Mouse (Mus musculus) embryonic facial prominence, embryonic 12.5 days (tissue): ENCODE results near the gene Fancd2. TPM values are rescaled to one million over a fixed set of nuclear protein-coding genes. Genes with fewer than 3 reads are reported as not detected.
A peak's percentile ranks its signal among the peaks of the same experiment; 100 is the strongest.

Experiments
- ATAC-seq: fragments of 200-750 bp; cut with Nextera tagmentation; 2 replicates; pipeline ENCODE4 v1.8.0; 2017; ENCODE audit not compliant: insufficient number of reproducible peaks, insufficient read depth, low FRiP score, low TSS enrichment
- H3K27ac ChIP-seq: fragments of 300-500 bp; sonication (generic); 2 replicates; pipeline ENCODE4 v1.5.1; 2016; ENCODE audit warnings: mild to moderate bottlenecking
- H3K27me3 ChIP-seq: fragments of 300-500 bp; sonication (generic); 2 replicates; pipeline ENCODE4 v1.6.1; 2016; ENCODE audit warnings: mild to moderate bottlenecking, moderate library complexity
- H3K36me3 ChIP-seq: fragments of 300-500 bp; sonication (generic); 2 replicates; pipeline ENCODE4 v1.6.1; 2016; ENCODE audit warnings: mild to moderate bottlenecking
- H3K4me1 ChIP-seq: fragments of 300-500 bp; sonication (generic); 2 replicates; pipeline ENCODE4 v1.6.1; 2016
- H3K4me2 ChIP-seq: fragments of 300-500 bp; sonication (generic); replicated peaks from 2 replicates; pipeline ENCODE4 v1.6.1; 2016; ENCODE audit warnings: mild to moderate bottlenecking, moderate library complexity
- H3K4me3 ChIP-seq: fragments of 300-500 bp; sonication (generic); 2 replicates; pipeline ENCODE4 v1.5.1; 2016; ENCODE audit warnings: mild to moderate bottlenecking
- H3K9ac ChIP-seq: fragments of 300-500 bp; sonication (generic); 2 replicates; pipeline ENCODE4 v1.6.1; 2016; ENCODE audit warnings: mild to moderate bottlenecking, moderate library complexity
- H3K9me3 ChIP-seq: fragments of 300-500 bp; sonication (generic); 2 replicates; pipeline ENCODE4 v1.6.1; 2016; ENCODE audit warnings: mild to moderate bottlenecking, moderate library complexity
- WGBS: fragments of 180-500 bp; shearing (Covaris S2); methylation state at CpG from one replicate; pipeline ENCODE4 v1.1.7; 2016; 5-methylcytosine and 5-hydroxymethylcytosine counted together
- polyA plus RNA-seq: library from polyadenylated mRNA; unstranded; fragments of >200 nt; fragmentation: Nextera tagmentation; extraction: Ambion mirVana; gene quantifications from 2 replicates; pipeline ENCODE4 v1.2.1, GENCODE M21; 2016

The Fancd2 gene
- polyA plus RNA-seq, 1 experiment from 2014 or later = 13.4 TPM

GRCm38 (mm10) chr6:113614997-113615396, 83.5 kb downstream of the Fancd2 start:
- Histone ChIP-seq H3K36me3 (peaks cover 65% of the 10 kb centered on the region), H3K27ac (no peak overlapping the region), H3K4me3 (no peak overlapping the region), H3K4me1 (no peaks in the 10 kb centered on the region), H3K9ac (no peak overlapping the region), H3K4me2 (no peak overlapping the region), H3K9me3 (no peaks in the 10 kb centered on the region), H3K27me3 (no peaks in the 10 kb centered on the region)
- 95% methylated on average over 8 of the region's 8 CpGs for WGBS
- ATAC-seq = no peak

GRCm38 (mm10) chr6:113615489-113615888, 84.0 kb downstream of the Fancd2 start:
- no peaks in the 10 kb centered on the region for H3K9me3 ChIP-seq
- H3K9ac ChIP-seq = no peak overlapping the region
- WGBS = 94% methylated on average over 4 of the region's 4 CpGs
- no peak overlapping the region for H3K4me2 ChIP-seq
- no peaks in the 10 kb centered on the region for H3K27me3 ChIP-seq
- no peaks in the 10 kb centered on the region for H3K4me1 ChIP-seq
- no peak for ATAC-seq
- H3K27ac ChIP-seq = no peak overlapping the region
- no peak overlapping the region for H3K4me3 ChIP-seq
- H3K36me3 ChIP-seq = peaks cover 63% of the 10 kb centered on the region

GRCm38 (mm10) chr6:113623386-113623785, 91.9 kb downstream of the Fancd2 start:
- peaks cover 16% of the 10 kb centered on the region for H3K36me3 ChIP-seq
- ATAC-seq = no peak
- peak overlapping the region; percentile 71 for H3K4me3 ChIP-seq
- H3K27me3 ChIP-seq = no peaks in the 10 kb centered on the region
- H3K9ac ChIP-seq = no peak overlapping the region
- H3K27ac ChIP-seq = no peak overlapping the region
- peak overlapping the region; percentile 74 for H3K4me2 ChIP-seq
- H3K4me1 ChIP-seq = peaks cover 15% of the 10 kb centered on the region
- 75% methylated on average over 5 of the region's 5 CpGs for WGBS
- H3K9me3 ChIP-seq = no peaks in the 10 kb centered on the region

GRCm38 (mm10) chr6:113623941-113624751, 92.7 kb downstream of the Fancd2 start, which contains the start of gene Vhl:
Gene Vhl (plus strand): TSS chr6:113623959.
- Histone ChIP-seq H3K4me3 (peak within 1 kb of the TSS; percentile 71), H3K4me1 (peaks cover 15% of the 10 kb centered on the region), H3K9me3 (no peaks in the 10 kb centered on the region), H3K27ac (peak within 1 kb of the TSS; percentile 85), H3K27me3 (no peaks in the 10 kb centered on the region), H3K36me3 (peaks cover 20% of the 10 kb centered on the region), H3K9ac (peak within 1 kb of the TSS; percentile 78), H3K4me2 (peak within 1 kb of the TSS; percentile 74)
- peak; percentile 76 for ATAC-seq
- WGBS = under 1% methylated on average over 75 of the region's 76 CpGs

- 49% methylated on average over 5 of the region's 5 CpGs for WGBS
- peaks cover 15% of the 10 kb centered on the region for H3K4me1 ChIP-seq
- H3K27ac ChIP-seq = no peak overlapping the region
- H3K4me2 ChIP-seq = peak overlapping the region; percentile 74
- H3K4me3 ChIP-seq = peak overlapping the region; percentile 71
- no peaks in the 10 kb centered on the region for H3K27me3 ChIP-seq
- peak overlapping the region; percentile 78 for H3K9ac ChIP-seq
- no peaks in the 10 kb centered on the region for H3K9me3 ChIP-seq
- no peak for ATAC-seq
- H3K36me3 ChIP-seq = peaks cover 30% of the 10 kb centered on the region
Measured at GRCm38 (mm10) chr6:113624989-113625770, 93.7 kb downstream of the Fancd2 start.

GRCm38 (mm10) chr6:113630322-113630721, 98.8 kb downstream of the Fancd2 start:
- Histone ChIP-seq H3K9me3 (no peaks in the 10 kb centered on the region), H3K36me3 (peaks cover 58% of the 10 kb centered on the region)

GRCm38 (mm10) chr6:113632863-113633262, 101.4 kb downstream of the Fancd2 start:
- WGBS = 94% methylated on average over 4 of the region's 4 CpGs
- no peak overlapping the region for H3K9ac ChIP-seq
- H3K27ac ChIP-seq = no peak overlapping the region
- no peak overlapping the region for H3K4me3 ChIP-seq
- no peaks in the 10 kb centered on the region for H3K4me1 ChIP-seq
- no peaks in the 10 kb centered on the region for H3K27me3 ChIP-seq
- ATAC-seq = no peak
- peaks cover 47% of the 10 kb centered on the region for H3K36me3 ChIP-seq
- H3K4me2 ChIP-seq = no peak overlapping the region
- no peaks in the 10 kb centered on the region for H3K9me3 ChIP-seq

More at GRCm38 (mm10) chr6:113630322-113630721, 98.8 kb downstream of the Fancd2 start:
- Histone ChIP-seq H3K27me3 (no peaks in the 10 kb centered on the region), H3K4me1 (peaks cover 8% of the 10 kb centered on the region), H3K9ac (no peak overlapping the region), H3K27ac (no peak overlapping the region), H3K4me2 (no peak overlapping the region), H3K4me3 (no peak overlapping the region)
- ATAC-seq = no peak
- WGBS = 82% methylated on average over 5 of the region's 5 CpGs

GRCm38 (mm10) chr6:113638302-113639040, 107.0 kb downstream of the Fancd2 start, which contains the start of gene Irak2:
Gene Irak2 (plus strand): TSS chr6:113638467.
- Histone ChIP-seq H3K4me3 (peak within 1 kb of the TSS; percentile 50), H3K9ac (peak within 1 kb of the TSS; percentile 58), H3K27me3 (no peaks in the 10 kb centered on the region), H3K27ac (no peak within 1 kb of the TSS), H3K36me3 (no peaks in the 10 kb centered on the region), H3K4me2 (peak within 1 kb of the TSS; percentile 76), H3K4me1 (no peaks in the 10 kb centered on the region; the same call in 1 of the 2 replicates), H3K9me3 (no peaks in the 10 kb centered on the region)
- WGBS = 7% methylated on average over 37 of the region's 37 CpGs
- peak; percentile 79 for ATAC-seq

- Histone ChIP-seq H3K4me3 (no peak overlapping the region), H3K9me3 (no peaks in the 10 kb centered on the region), H3K27ac (no peak overlapping the region), H3K4me2 (no peak overlapping the region), H3K9ac (no peak overlapping the region), H3K36me3 (no peaks in the 10 kb centered on the region), H3K27me3 (no peaks in the 10 kb centered on the region), H3K4me1 (no peaks in the 10 kb centered on the region; the same call in 1 of the 2 replicates)
- 78% methylated on average over 4 of the region's 4 CpGs for WGBS
- no peak for ATAC-seq
Measured at GRCm38 (mm10) chr6:113639201-113639600, 107.7 kb downstream of the Fancd2 start.

- Histone ChIP-seq H3K27me3 (no peaks in the 10 kb centered on the region), H3K36me3 (no peaks in the 10 kb centered on the region), H3K9me3 (no peaks in the 10 kb centered on the region), H3K4me2 (no peak overlapping the region), H3K4me1 (no peaks in the 10 kb centered on the region; the same call in 1 of the 2 replicates), H3K9ac (no peak overlapping the region), H3K4me3 (no peak overlapping the region), H3K27ac (no peak overlapping the region)
- 85% methylated on average over 8 of the region's 8 CpGs for WGBS
- ATAC-seq = no peak
Measured at GRCm38 (mm10) chr6:113642605-113643004, 111.1 kb downstream of the Fancd2 start.

GRCm38 (mm10) chr6:113643021-113643420, 111.5 kb downstream of the Fancd2 start:
- no peak for ATAC-seq
- H3K9me3 ChIP-seq = no peaks in the 10 kb centered on the region
- H3K4me2 ChIP-seq = no peak overlapping the region
- 81% methylated on average over 4 of the region's 4 CpGs for WGBS
- H3K4me3 ChIP-seq = no peak overlapping the region
- H3K9ac ChIP-seq = no peak overlapping the region
- H3K4me1 ChIP-seq = no peaks in the 10 kb centered on the region; the same call in 1 of the 2 replicates
- no peak overlapping the region for H3K27ac ChIP-seq
- no peaks in the 10 kb centered on the region for H3K36me3 ChIP-seq
- H3K27me3 ChIP-seq = no peaks in the 10 kb centered on the region
